Mouse (Mus musculus): ENCODE results near the gene Mchr1. TPM values are rescaled to one million over a fixed set of nuclear protein-coding genes. Genes with fewer than 3 reads are reported as not detected.

The Mchr1 gene
- total RNA-seq, 2 experiments from 2014 or later: 1.4 to 2.4 TPM

GRCm38 (mm10) chr15:81225016-81225415 lies 10.3 kb upstream of the Mchr1 start:
- intact Hi-C loops (cut with DNase I): no loop called here
- no peak for DNase-seq

GRCm38 (mm10) chr15:81225732-81226131 lies 9.6 kb upstream of the Mchr1 start:
- intact Hi-C loops (cut with DNase I): no loop called here

DNA sequence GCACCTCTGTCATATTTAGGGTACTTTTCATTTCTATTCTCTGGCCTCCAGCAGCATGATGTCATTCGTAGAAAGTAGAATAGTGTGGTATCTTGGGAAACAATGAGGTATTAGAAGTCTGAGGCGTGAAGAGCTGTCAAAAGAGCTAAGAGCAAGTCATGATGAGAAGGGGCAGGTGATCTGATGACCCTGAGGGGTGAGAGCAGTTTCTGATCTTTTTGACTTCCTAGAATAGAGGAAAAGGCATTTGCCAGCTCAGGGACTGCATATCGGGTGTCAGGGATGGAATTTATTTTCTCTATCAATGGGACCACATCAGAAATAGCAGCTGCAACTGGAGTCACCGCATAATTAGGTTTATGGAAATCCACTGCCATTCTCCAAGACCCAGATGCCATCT lies 8.5 kb upstream of the Mchr1 start:
- DNase-seq: no peak
- intact Hi-C loops (cut with DNase I): no loop called here

More at GRCm38 (mm10) chr15:81225732-81226131, 9.6 kb upstream of the Mchr1 start:
- DNase-seq: no peak

- intact Hi-C loops (cut with DNase I): no loop called here
- no peak for DNase-seq
Measured at GRCm38 (mm10) chr15:81227275-81227674, 8.0 kb upstream of the Mchr1 start.

DNA sequence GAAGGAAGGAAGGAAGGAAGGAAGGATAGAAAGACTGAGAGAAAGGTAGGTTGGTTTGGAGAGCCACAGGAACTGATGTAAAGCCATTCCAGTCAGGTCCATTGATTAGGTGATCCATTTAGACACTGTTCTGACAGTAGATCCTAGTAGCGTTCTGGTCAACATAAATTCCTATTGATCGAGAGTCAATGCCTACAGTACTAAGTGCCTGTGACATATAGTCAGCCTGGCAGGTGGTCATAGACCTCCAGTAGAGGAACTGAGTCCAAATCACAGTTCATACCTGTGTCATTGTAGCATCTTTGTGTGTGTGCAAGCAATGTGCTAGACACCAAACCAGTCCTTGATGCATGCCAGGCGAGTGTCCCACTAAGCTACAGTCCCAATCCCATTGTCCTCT lies 7.0 kb upstream of the Mchr1 start:
- no peak for DNase-seq
- intact Hi-C loops (cut with DNase I): no loop called here

- intact Hi-C loops (cut with DNase I): no loop called here
- DNase-seq: no peak
Measured at GRCm38 (mm10) chr15:81229791-81230190, 5.5 kb upstream of the Mchr1 start.

DNA sequence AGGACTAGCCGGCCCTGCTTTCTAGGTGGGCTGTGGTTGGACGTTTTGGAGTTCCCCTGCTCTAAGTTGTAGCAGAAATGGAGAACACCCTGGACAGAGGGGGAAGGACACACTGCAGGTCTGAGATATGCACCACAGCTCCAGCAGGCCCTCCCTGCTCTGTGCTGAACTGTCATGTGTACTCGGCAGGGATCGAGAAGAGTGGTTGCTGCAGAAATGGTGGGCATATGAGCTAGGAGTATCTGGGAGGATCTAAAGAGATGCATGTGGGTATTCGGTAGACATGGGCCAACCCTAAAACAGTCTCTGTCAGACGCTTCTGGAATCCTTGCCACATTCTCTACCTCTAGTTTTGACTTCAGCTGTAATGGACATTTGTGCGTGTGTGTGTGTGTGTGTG lies 4.0 kb upstream of the Mchr1 start:
- DNase-seq: no peak
- intact Hi-C loops (cut with DNase I): no loop called here

- no peak for DNase-seq
- intact Hi-C loops (cut with DNase I): no loop called here
Measured at GRCm38 (mm10) chr15:81236062-81236461, 763 bp downstream of the Mchr1 start.

GRCm38 (mm10) chr15:81237471-81237870 lies 2.2 kb downstream of the Mchr1 start:
- DNase-seq: no peak
- intact Hi-C loops (cut with DNase I): no loop called here

GRCm38 (mm10) chr15:81239261-81239660 lies 4.0 kb downstream of the Mchr1 start:
- DNase-seq: peak in 1 of 2 experiments; percentile 42
- intact Hi-C loops (cut with DNase I): loop anchor here (2.0 kb wide), 1 partner anchor 62 kb away; no protein-coding TSS in a partner anchor

DNA sequence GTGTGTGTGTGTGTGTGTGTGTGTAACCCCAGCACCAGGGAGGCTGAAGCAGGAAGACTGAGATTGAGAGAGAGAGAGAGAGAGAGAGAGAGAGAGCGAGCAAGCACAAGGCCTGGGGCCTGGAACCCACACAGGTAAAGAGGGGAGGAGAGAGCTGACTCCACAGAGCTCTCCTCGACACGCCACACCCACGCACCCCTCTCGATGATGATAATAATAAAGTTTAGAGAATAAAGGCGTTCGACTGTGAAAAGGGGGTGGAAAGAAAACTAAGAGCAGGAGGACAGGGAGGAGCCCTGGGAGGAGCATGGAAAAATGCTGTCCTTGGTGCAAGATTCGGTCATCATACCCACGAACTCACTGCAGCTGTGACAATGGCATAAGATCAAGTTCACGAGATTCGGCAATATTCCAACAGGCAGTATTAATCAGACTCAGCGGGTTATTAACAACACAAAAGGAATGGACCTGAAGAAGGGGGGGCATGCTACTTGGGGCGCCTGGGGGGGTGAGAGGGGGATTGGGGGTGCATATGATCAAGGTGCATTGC lies 4.6 kb downstream of the Mchr1 start:
- DNase-seq: no peak
- intact Hi-C loops (cut with DNase I): loop anchor here (2.0 kb wide), 1 partner anchor 61 kb away; no protein-coding TSS in a partner anchor

- no peak for DNase-seq
- intact Hi-C loops (cut with DNase I): no loop called here
Measured at GRCm38 (mm10) chr15:81246890-81247289, 11.6 kb downstream of the Mchr1 start.

- peak in 1 of 2 experiments; percentile 46 for DNase-seq
- intact Hi-C loops (cut with DNase I): no loop called here
Measured at GRCm38 (mm10) chr15:81247583-81248340, 12.5 kb downstream of the Mchr1 start.

- no peak for DNase-seq
- intact Hi-C loops (cut with DNase I): no loop called here
Measured at GRCm38 (mm10) chr15:81248341-81248679, 13.0 kb downstream of the Mchr1 start.

DNA sequence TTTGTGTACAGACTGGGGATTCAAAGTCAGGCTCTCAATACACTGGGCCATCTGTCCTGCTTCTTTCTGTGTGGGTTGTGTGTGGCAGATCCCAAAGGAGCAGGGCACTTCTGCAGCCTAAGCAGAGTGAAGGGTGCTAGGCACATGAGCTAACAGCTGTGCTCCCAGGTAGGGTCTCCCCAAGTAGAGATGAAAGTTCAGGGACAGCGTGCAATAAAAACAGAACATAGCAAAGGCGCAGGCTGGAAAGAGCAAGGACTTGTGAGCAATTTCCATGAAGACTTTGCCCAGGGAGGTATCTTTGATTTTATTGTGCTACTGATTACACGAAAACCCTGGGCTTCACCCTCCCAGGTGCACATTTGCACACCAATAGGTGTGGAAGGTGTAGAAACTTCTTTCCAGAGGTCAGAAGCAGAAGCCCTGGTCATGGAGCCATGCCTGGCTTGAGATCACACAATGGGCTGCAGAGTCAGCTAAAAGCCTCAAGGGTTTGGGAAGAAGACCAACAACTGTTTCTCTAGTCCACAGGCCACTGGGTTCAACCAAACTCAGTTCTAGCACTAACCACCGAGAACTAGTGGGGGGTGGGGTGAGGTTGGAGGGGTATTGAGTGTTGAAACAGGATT lies 13.8 kb downstream of the Mchr1 start:
- intact Hi-C loops (cut with DNase I): no loop called here
- no peak for DNase-seq

- DNase-seq: no peak
- intact Hi-C loops (cut with DNase I): no loop called here
Measured at GRCm38 (mm10) chr15:81252626-81253174, 17.4 kb downstream of the Mchr1 start.

DNA sequence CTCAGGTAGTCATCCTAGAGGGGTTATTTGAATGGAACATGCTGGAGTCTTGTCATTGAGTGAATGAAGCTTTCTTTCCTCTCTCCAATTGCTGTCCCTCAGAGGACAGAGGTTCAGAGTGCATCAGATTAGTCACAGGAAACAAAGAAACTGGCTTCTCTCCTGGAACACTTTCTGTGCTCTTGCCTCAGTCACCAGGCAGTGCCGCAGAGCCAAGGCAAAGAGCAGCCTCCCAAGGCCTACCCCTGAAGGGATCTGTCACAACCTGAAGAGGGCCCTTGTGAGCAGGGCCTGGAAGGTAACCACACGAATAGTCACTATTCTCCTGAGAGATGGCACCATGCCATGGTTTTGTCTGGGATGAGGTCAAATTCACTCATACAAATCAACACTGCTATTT lies 18.3 kb downstream of the Mchr1 start:
- DNase-seq: no peak
- intact Hi-C loops (cut with DNase I): no loop called here

DNA sequence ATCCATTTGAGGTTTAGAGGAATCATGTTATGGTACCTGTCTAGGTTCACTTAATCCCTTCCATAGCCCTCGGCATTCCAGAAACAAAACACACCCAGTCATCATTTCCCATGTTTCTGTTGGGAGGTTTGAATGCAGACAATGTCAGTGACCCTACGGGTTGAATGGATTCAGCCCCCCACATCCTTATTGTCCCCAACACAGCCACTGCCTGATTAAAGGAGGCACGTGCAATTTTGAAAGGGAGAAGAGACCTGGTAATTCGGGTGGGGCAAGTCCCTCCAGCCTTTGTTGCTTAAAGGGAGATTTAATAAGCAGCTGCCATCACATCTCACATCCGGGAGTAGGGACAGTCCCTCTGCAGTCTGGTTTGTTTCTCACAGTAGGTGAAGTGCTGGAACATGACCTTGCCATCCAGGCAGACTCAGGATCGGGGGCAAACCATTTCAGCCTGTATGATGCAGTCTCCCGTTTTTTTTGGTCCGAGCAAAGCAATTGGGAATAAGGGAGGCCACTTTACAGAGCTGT lies 18.9 kb downstream of the Mchr1 start:
- intact Hi-C loops (cut with DNase I): no loop called here
- no peak for DNase-seq

DNA sequence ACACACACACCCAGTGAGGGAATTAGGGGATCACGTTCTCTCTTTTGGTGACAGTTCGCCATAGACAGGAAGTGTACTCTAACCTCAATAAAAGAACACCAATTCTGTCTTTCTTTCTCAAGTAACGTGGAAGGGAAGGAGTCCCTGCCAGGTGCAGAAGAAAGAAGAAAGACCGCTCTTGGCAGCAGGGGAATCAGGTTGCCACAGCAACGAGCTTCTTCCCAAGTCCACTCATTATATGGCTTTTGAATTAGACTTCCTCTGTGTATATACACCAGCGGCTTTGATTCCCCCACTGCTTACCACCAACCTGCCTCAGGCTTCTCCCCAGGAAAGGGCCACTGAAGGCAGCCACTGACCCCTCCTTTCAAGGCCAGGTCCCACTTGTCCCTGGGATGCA lies 19.8 kb downstream of the Mchr1 start:
- intact Hi-C loops (cut with DNase I): no loop called here
- DNase-seq: no peak

- intact Hi-C loops (cut with DNase I): no loop called here
- DNase-seq: no peak
Measured at GRCm38 (mm10) chr15:81258296-81258695, 23.0 kb downstream of the Mchr1 start.

GRCm38 (mm10) chr15:81259304-81259703 lies 24.0 kb downstream of the Mchr1 start:
- intact Hi-C loops (cut with DNase I): no loop called here
- DNase-seq: no peak
